Mouse (Mus musculus) c-Kit-positive CD71-negative TER-119-negative erythroid progenitor cells, embryonic 14.5 days (primary cell): ENCODE data around the gene Babam1.

Experiments used
- DNase-seq: peaks from one replicate; pipeline ENCODE4 v3.0.0-alpha.2; 2013; ENCODE audit warnings: low read depth

Gene Babam1

DNA sequence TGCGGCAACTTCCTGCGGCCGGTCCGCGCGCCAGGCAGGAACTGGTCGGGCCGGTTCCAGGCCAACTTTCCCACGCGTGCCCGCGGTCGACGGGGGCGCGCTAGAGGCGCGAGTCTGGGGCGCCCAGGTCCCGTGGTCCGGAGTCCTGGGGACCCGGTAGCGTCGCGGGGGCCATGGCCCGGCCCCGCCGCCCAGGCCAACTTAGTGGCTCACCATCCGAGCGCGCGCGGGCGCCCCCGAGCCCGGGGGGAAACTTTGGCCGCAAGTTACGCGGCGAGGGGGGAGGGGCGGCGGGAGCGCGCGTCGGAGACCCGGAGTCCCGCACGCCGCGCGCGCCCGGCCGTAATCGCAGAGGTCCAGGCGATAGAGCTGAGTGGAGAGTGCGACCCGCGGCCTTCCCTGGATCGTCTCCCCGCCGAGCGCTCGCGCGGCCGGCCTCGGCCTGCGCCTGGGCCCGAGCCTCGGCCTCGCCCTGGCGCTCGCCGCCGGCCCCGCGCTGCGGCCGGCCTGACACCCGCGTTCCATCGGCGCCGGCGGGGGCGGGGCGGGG is 15.2 kb upstream of the Babam1 start, which contains the start of gene Nr2f6:
Gene Nr2f6, minus strand, starts transcription at position 540 of the 550 bp plus-strand sequence.
- DNase-seq, result no peak

DNA sequence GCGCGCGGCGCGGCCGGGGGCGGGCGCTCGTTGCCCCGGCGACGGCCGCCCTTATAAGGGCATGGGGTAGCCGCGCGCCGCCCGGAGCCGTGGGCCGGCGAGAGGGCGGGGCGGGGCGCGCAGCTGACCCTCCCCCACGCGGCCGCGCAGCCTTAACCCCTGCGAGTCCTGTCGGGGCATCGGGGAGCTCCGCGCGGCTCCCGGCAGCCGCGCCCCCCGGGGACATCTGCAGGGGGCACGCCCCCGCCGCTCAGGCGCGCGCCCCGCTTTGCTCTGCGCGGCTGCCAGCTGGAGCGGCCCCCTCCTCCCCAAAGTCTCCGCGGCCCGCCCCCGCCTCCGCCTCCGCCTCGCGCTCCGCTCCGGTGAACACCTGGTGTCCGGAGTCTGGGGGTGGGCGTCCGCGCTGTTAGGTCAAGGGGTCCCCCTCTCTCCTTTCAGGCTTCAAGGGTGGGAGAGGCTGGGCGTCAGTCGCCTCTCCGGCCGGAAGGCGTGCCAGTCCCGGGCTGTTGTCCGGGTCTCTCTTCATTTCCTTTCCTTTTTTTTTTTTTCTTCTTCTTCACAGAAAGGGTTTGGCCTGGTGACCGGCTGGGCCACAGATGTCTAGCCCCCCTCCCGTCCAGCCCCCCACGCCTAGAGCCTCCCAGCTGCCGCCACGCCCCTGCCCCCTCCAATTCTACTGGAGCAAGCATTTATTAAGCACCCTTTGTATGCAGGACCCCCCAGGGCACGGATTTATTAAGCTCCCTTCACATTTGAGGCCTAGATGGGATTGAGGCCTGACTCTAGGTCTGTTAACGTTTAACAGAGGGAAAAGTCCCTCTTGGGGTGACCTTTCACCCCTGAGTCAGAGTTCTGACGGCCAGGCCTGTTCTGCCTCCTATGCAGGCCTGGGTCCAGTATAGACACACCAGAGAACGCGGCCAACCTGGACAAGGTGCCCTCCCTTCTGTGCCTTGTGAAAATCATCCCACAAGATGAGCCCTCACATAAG is 14.4 kb upstream of the Babam1 start:
- DNase-seq, result no peak

DNA sequence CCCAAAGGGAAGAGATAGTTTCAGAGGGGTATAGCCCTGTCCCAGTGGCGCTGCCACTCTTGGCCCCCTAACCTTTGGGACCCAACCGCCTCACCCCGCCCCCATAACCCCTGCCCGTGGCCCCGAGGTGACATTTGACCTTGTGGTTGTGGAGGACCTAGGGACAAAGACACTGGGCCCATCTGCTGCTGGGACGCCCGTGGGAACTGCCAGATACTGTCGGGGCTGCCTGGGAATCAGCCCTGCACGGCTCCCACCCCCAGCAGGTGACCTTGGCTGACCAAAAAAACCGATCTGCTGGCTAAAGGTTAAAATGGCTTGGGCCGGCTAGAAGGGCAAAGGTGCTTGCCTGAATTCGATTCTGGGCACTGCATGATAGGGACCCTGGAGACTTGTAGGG is 13.3 kb upstream of the Babam1 start:
- no peak for DNase-seq

DNA sequence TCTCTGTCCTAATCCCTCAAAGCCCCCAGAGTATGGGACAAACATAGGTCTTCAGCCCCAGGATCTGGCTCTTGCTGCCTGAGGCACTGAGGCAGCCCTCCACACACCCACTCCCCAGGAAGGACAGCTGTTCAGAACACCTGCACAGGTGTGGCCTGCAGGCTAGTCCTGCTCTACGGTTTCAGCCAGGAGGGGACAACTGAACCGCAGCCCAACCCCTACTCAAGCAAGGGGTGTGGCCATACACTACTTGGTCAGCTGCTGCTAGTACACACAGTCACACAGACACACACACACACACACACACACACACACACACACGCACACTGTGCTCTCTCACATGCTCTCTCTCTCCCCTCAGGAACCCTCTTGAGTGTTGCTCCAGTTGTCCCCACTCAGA is 12.8 kb upstream of the Babam1 start:
- DNase-seq, result no peak

DNA sequence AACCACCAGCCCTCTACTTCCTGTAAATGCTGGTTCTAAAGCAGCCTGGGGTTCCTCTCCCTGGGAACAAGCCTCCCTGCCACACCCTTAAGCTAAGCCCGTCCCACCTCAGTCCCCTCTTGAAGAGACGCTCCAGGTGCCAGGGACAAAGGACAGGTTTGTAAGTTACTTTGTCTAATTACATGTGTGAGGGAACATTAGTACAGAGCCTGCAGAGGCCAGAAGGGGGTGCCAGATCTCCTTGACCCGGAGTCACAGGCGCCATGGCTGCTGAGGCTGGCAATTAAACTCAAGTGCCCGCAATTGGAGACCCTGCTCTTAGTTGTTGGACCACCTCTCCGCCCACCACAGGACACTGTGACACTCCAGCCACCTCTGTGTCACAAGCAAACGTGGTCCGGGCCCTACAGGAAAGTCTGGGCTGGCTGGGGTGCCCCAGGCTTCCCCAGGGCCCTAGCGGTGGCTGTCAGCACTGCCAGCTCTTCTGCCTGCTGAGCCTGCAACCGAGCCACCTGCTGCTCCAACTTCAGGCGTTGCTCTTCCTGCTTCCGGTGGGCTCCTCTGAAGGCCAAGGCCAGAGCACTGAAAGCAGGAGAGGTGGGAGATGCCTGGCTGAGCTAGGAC is 11.3 kb upstream of the Babam1 start:
- no peak for DNase-seq

DNA sequence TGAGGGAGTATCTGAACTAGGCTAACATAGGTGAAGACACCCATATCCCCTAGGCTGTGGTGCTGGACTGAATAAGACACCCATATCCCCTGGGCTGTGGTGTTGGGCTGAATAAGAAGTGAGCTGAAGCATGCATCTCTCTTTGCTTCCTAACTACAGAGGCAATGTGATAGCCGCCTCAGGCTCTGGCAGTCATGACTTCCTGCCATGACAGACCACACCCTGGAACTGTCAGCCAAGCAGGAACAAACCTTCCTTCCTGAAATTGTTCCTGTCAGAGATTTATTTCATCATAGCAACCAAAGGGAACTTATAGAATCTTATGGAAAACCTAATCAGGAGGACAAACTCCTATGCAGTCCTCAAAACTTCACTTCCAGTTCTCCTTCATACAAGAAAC is 8.4 kb upstream of the Babam1 start:
- DNase-seq, result no peak

DNA sequence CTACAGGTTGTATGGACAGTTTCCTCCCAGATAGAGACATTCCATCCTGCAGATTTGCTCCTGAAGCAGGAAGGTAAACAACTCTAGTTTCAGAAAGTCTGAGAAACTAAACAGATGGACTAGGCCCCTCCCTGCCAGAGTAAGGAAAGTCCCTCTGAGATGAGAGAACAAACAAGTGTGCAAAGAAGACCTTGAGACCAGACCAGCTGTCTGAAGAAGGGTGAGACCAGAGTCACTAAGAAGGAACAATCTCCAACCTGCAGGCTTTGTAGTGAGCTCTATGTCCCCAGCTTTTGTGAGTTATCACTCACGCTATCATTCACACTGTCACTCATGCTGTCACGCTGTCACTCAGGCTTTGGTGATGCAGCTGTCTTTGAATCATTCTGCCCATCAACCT is 5.0 kb upstream of the Babam1 start:
- DNase-seq, result no peak

DNA sequence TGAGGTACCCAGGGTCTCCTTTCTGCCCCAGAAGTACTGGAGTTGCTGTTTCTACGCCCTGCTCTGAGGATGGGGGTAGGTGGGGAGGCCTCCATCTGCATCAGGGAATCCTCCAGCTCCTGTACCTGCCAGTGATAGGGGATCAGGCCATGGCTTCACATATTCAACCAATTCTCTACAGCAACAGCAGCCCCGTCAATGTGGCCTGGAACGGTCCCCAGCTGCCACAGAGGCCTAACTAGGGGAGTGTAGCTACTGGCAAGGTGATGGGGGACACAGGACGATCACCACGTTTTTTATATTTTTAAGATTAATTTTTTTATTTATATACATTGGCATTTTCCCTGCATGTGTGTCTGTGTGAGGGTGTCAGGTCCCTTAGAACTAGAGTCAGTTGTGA is 4.3 kb upstream of the Babam1 start:
- no peak for DNase-seq

DNA sequence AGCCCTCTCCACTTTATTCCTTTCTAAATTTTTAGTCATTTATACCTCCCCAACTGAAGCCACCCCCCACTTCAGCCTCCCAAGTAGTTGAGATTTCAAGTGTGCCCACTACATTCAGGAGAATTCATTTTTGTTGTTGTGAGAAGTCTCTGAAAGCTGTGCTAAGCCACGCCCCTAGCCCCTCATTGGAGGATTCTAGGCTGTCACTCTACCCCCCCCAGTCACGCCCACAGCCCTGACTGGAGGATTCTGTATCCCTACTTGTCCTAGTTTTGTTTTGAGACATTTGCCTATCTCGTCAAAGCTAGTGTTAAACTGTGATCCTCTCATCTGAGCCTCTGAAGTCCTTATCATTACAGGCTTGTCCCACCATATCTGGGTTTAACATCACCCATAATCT is 3.8 kb upstream of the Babam1 start:
- no peak for DNase-seq

DNA sequence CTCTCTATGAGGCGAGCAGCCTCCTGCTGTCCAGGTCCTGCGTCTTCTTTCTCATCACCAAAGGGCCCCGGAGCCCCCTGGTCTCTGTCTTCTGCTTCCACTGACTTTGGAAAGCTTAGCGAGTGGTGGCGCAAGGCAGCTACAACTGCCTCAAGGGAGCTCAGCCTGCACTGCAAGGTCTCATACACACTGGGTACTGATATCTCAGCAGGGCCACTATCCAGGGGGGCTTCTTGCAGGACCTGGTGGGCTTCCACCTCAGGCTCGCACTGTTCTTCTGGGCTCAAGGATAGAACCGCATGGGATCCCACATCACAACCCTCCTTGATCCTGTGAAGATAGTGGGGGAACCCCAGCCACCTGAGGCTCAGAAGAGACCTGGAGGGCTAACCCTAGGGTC is 2.2 kb upstream of the Babam1 start:
- no peak for DNase-seq

DNA sequence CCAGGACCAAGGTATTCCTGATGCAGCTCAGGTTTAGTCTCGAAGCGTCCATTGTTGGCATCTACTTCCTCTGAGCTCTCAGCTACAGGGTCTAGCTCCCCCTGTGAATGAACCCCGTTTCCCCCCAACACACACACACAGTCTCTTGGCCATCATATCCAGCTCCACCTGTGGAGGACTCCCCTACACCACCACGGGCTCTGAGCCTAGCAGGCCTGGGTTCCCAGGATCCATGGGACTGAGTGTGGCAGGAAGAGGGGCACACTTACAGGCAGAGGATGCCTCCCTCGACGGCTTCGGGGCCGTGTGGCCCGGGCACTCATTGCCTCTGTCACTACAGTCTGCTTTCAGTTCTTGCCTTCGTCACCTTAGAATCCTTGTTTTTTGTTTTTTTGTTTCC is 1.6 kb upstream of the Babam1 start:
- DNase-seq, result no peak

DNA sequence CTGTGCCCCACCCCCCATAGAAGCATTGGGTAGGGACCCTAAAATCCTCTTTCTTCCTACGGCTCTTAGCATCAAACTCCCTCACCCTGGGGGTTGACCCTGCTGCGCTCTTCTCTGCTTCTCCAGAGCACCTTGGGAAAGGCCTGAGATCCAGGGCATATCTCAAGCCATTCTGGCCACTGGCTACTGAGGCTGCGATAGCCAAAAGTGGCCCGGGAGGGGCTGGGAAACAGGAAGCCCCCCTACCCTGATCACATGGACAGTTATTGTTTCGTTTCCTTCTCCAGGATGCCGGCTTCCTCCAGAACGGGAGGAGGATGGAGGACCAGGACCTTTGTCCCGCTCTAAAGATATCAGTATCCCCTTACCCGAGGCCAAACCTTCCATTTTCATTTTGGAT is 1.0 kb upstream of the Babam1 start, which contains the start of gene Ushbp1:
Gene Ushbp1, minus strand, starts transcription at position 174 of the 400 bp plus-strand sequence.
- no peak for DNase-seq

DNA sequence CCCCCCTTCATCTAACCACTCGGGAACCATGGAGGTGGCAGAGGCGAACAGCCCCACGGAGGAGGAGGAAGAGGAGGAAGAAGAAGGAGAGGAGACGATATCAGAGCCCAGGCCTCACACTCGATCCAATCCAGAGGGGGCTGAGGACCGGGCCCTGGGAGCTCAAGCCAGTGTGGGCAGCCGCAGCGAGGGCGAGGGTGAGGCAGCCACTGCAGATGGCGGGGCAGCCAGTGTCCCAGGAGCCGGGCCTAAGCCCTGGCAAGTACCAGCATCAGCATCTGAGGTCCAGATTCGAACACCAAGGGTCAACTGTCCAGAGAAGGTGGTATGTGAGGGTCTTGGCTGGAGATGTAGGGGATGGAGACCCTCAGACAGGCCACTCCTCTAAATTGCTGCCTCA is 1.0 kb downstream of the Babam1 start:
- no peak for DNase-seq

DNA sequence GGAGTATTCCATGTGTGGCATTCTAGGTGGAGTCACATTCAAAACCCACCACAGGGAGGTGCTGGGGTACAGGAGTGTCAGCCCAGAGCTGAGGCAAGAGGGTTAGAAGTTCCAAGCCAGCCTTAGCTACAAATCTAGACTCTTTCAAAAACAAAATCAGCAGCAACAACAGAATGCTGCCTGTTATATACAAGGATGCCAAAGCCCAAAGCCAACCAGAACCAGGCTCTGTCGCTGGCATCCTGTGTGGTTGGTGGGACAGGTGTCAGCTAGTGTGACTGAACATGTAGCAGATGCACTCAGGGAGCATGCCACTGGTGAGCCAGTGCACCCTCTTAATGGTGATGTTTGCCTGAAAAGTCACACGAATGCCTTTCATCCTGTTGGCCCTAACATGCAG is 4.2 kb downstream of the Babam1 start:
- DNase-seq, result no peak

DNA sequence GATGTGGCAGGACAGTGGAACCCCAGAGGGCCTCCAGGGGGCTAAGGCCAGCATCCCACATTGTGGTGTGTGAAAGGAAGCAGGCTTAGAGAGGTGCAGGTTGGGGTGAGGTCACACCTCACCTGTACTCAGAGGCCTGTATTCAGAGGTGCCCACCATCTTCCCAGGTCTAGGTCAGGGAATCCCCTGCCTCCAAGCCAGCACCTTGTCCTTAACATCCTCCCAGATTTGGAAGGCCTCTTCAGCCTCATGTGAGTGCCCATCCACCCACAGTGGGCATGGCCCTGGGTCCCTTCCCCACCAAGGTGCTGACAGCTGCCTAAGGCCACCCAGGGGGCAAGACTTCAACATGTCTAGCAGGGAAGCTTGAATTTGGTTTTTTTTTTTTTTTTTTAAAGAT is 4.8 kb downstream of the Babam1 start:
- no peak for DNase-seq

DNA sequence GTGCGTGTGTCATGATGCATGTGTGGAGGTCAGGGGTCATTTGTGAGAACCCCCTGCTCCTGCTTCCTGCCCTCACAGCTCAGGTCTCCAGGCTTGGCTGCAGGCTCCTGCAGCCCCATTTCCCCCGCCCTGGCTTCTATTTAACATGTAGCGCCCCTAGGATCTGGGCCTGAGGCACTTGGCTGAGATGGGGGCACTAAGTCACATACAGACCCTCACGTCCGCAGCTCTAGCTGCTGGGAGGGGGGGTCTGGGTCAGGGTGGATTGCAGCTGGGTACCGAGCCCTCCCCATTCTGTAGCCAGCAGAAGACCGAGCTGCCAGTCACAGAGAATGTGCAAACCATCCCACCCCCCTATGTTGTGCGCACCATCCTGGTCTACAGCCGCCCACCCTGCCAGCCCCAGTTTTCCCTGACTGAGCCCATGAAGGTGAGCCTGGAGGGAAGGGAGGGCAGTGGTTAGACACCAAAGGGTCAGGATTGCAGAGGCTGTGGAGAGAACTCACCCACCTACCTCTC is 5.8 kb downstream of the Babam1 start:
- no peak for DNase-seq

DNA sequence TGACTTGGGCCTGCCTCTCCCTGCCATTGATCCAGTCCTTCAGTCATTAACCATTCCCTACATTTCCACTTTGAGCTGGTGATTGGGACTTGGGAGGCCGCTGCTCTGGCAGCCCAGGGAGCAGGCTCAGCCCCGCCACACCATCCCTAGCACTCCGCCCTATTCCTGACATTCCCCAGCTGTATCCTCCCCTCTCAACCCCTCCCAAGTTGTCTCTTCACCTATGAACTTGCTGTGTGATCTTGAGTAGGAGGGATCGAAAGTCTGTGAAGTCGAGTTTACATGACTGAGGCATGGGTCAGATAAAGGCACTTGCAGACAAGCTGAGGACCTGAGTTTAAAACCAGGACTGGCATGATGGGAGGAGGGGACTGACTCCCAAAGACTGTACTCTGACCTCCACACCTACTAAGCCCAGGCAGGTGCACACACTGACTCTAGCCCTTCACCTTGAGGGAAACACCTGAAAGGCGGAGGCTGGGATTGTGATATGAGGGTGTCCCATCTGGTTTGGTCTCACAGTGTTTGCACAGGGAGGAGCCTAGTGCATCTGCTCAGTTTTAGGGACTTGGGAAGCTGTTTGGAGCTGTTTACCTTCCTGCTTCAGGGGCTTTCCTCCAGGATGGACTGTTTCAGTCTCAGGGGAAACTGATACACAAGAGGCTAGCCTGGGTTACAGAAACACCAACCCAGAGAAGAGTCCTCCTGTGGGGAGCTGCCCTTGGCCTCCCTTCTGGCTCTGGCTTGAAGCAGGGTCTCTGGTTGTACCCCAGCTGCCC is 6.6 kb downstream of the Babam1 start:
- DNase-seq, result no peak

DNA sequence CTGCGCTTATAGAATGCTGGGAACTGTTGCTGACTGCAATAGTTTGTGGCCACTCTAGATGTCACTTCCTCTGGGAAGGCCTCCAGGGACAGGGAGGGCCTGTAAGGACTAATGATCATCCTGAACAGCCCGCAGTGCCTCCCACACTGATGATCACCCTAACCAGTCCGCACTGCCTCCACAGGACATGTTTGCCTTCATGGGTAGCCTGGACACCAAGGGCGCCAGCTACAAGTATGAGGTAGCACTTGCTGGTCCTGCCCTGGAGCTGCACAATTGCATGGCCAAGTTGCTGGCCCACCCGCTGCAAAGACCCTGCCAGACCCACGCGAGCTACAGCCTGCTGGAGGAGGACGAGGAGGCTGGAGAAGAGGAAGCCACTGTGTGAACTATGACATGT is 7.3 kb downstream of the Babam1 start:
- DNase-seq, result no peak

DNA sequence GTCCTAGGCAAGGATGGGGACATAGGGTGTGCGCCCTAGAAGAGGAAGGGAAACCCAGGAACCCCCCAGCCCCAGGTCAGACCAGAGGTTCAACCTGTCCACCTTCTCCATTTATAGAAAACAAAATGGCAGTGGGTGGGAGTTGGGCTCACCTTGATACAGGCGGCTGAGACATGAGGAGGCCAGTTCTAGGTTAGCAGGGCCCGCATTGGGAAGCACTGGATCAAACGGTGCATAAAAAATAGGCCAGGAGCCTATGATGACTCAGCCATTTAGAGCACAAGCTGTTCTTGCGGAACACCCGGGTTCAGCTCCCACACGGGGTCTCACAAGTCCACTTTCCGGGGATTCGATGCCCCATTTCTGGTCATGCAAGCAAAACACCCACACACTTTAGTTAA is 8.3 kb downstream of the Babam1 start:
- DNase-seq, result no peak

DNA sequence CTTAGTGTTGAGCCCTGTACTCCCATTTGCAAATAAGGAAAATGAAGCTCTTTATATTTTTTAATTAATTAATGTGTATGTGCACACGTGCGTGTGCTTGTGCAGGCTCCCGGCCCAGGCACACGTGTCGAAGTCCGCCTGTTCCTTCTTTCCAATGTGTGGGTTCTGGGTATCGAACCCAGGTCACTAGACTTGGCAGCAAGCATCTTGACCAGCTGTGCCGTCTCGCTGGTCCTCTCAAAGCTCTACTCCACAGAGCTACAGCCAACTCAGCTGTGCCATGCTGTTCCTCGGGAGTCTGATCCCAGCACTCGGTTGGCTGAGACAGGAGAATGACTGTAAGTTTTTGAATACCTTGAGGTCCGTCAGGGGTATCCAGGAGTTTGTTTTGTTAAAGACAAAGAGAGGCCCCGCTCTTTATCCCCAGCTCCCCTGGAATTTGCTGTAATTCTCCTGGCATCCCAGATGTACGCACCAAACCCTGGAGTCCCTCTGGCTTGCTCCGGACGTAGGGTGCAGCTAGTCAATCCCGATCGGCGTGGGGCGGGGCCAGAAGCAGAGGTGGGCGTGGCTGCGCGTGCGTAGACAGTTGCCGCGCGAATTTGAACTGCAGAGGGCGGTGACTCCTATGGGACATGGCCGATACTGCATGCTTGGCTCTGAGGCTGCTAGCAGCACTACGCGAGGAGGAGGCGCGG is 8.9 kb downstream of the Babam1 start, which contains the start of gene Ankle1:
Gene Ankle1, plus strand, starts transcription at position 610 of the 698 bp plus-strand sequence.
- peak; percentile 92 for DNase-seq
